Mouse (Mus musculus) embryonic fibroblast, embryonic 13.5 days (primary cell): ENCODE data around the gene Gm6169.

Source experiments
- CTCF ChIP-seq: IDR thresholded peaks from 2 replicates; pipeline ENCODE4 v1.5.1; 2011; ENCODE audit warnings: mild to moderate bottlenecking, control low read depth, low read length, moderate library complexity, borderline replicate concordance; ENCODE audit not compliant: insufficient read depth
- POLR2A ChIP-seq: IDR thresholded peaks from 2 replicates; pipeline ENCODE4 v1.6.1; 2011; ENCODE audit warnings: low read depth, mild to moderate bottlenecking, control low read depth, low read length, moderate library complexity

- TF ChIP-seq CTCF (no peak), POLR2A (no peak)
Observed at GRCm38 (mm10) chr13:97057817-97058216, 41.2 kb downstream of the Gm6169 start.
